Mouse (Mus musculus): ENCODE data around the gene Cyp2t4. TPM values are rescaled to one million over a fixed set of nuclear protein-coding genes. Genes with fewer than 3 reads are reported as not detected.

The Cyp2t4 gene
- 0.33 TPM in 1 of 2 replicates, not detected in the other for polyA plus RNA-seq (2015; fragmentation: Nextera tagmentation; extraction: Ambion mirVana)

DNA sequence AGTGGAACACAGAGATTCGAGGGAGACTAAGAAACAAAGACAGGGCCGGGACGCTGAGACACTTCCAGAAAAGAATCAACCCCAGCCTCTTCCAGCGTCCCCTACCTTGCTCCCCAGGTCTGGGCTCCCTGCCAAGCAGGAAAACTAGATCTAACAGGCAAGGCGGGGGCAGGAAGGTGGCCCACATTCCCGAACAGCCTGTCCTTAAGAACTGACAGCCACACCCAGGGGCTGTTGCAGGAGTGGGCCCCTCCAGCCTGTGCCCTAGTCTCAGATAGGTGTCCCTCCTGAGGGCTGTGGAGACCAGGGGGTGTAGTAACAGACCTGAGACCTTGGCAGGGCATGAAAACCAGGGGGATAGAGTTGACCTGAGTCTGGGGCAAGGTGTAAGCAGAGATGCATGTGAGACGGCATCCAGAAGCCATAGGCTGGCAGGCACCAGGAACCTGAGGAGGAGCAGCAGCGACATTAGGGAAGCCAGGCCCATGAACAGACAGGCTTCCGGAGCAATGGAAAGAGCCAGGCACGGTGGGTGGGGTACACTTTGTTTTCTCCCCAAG, at the start of gene Cyp2t4:
Gene Cyp2t4 (plus strand): TSS at position 510 of the 560 bp plus-strand sequence.
- Histone ChIP-seq H3K27ac (ENCODE audit: low read length) (no peak within 1 kb of the TSS), H3K9me3 (ENCODE audit: control insufficient read depth, low read length) (no peaks in the 10 kb centered on the region), H3K27me3 (replicated peaks; ENCODE audit: control insufficient read depth, insufficient read depth, low read length) (no peaks in the 10 kb centered on the region), H3K4me3 (replicated peaks; ENCODE audit: low read length) (no peak within 1 kb of the TSS), H3K36me3 (ENCODE audit: control insufficient read depth, insufficient read depth) (peaks cover 12% of the 10 kb centered on the region), H3K4me2 (ENCODE audit: low read length) (no peak within 1 kb of the TSS), H3K4me1 (replicated peaks; ENCODE audit: control insufficient read depth, insufficient read depth, low read length) (no peaks in the 10 kb centered on the region), H3K9ac (replicated peaks; ENCODE audit: low read depth, low read length) (no peak within 1 kb of the TSS)
- no peak for ATAC-seq
- WGBS = 65% methylated on average over 10 of the region's 10 CpGs

DNA sequence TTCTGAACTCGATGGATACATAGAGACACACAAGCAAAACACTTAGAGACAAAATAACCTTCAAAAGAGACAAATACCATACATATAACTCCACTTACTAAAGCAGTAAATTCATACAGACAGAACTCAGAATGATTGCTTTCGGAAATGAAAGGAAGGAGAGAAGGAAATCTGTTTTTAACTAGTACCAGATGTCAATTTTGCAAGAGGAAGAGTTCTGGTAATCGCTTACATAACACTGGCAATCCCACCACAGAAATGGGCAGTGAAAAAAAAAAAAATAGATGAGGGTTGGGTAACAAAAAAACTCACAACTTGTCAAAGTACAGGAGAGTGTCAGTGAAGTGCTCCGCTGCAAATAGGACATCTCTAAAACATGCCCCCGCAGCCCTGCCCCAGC, 48.6 kb upstream of the Cyp2t4 start:
- no peaks in the 10 kb centered on the region for H3K9me3 ChIP-seq (ENCODE audit: control insufficient read depth, low read length)
- no peak for ATAC-seq
- H3K27me3 ChIP-seq (replicated peaks; ENCODE audit: control insufficient read depth, insufficient read depth, low read length) = no peaks in the 10 kb centered on the region
- H3K4me1 ChIP-seq (replicated peaks; ENCODE audit: control insufficient read depth, insufficient read depth, low read length) = no peaks in the 10 kb centered on the region
- H3K9ac ChIP-seq (replicated peaks; ENCODE audit: low read depth, low read length) = no peak overlapping the region
- no peak overlapping the region for H3K27ac ChIP-seq (ENCODE audit: low read length)
- 85% methylated on average over 5 of the region's 5 CpGs for WGBS
- no peak overlapping the region for H3K4me2 ChIP-seq (ENCODE audit: low read length)
- H3K4me3 ChIP-seq (replicated peaks; ENCODE audit: low read length) = no peak overlapping the region
- no peaks in the 10 kb centered on the region for H3K36me3 ChIP-seq (ENCODE audit: control insufficient read depth, insufficient read depth)

DNA sequence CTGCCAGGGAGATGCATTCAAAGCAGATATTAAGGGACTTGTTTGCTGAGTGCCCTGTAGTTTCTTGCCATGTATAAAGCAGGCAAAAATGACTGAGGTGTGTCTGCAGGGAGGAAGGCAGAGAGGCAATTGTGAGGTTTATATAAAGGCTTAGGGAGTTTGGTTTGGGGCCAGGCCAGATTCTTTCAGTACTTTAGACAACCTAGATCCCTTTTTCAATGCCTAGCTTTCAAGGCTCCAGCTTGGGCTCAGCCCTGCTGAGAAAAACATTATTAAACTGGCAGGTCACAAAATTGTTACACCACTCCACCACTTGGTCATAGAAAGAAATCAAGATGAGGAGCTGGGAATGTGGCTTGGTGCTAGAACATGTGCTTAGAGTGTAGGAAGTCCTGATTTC, 43.2 kb upstream of the Cyp2t4 start:
- Histone ChIP-seq H3K9ac (replicated peaks; ENCODE audit: low read depth, low read length) (no peak overlapping the region), H3K27me3 (replicated peaks; ENCODE audit: control insufficient read depth, insufficient read depth, low read length) (no peaks in the 10 kb centered on the region), H3K36me3 (ENCODE audit: control insufficient read depth, insufficient read depth) (no peaks in the 10 kb centered on the region), H3K27ac (ENCODE audit: low read length) (no peak overlapping the region), H3K4me1 (replicated peaks; ENCODE audit: control insufficient read depth, insufficient read depth, low read length) (no peaks in the 10 kb centered on the region), H3K4me2 (ENCODE audit: low read length) (no peak overlapping the region), H3K4me3 (replicated peaks; ENCODE audit: low read length) (no peak overlapping the region), H3K9me3 (ENCODE audit: control insufficient read depth, low read length) (no peaks in the 10 kb centered on the region)
- no peak for ATAC-seq

DNA sequence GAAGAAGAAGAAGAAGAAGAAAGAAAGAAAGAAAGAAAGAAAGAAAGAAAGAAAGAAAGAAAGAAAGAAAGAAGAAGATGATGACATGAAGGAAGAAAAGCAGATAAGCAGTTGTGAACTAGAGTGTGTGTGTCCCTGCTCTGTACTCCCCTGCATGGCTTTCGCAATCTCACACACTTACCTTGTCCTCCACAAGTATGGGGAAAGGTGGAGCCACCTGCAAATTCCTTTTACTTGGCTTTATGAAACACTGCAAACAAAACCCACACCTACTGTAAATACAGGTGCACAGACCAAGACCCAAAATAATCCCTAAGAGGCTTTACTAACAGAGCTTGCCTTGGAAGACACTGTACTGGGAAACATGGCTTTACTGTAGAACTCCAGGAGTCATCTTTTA, 42.5 kb upstream of the Cyp2t4 start:
- no peak for ATAC-seq
- H3K36me3 ChIP-seq (ENCODE audit: control insufficient read depth, insufficient read depth) = no peaks in the 10 kb centered on the region
- H3K27ac ChIP-seq (ENCODE audit: low read length) = no peak overlapping the region

DNA sequence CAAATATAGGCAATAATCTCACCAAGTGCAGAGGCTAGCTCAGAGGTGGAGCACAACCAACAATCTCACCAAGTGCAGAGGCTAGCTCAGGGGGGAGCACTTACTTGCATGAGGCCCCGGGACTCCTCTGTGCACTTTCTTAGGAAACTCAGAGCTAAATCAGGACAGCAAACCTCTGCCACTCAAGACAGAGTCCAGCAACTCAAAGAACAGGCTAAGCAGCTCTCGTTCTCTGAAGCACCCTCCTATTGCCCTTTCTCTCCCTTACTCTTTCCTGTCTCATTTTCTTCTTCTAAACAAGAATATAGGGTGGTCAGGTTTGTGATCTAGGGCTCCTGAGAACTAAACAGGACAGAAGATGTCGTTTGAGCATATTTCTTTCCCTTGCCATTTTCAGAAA, 41.5 kb upstream of the Cyp2t4 start:
- WGBS = 69% methylated on average over 3 of the region's 3 CpGs
- H3K4me3 ChIP-seq (replicated peaks; ENCODE audit: low read length) = no peak overlapping the region
- no peak overlapping the region for H3K4me2 ChIP-seq (ENCODE audit: low read length)
- no peak for ATAC-seq
- H3K36me3 ChIP-seq (ENCODE audit: control insufficient read depth, insufficient read depth) = no peaks in the 10 kb centered on the region
- H3K9ac ChIP-seq (replicated peaks; ENCODE audit: low read depth, low read length) = no peak overlapping the region
- H3K9me3 ChIP-seq (ENCODE audit: control insufficient read depth, low read length) = no peaks in the 10 kb centered on the region
- H3K27me3 ChIP-seq (replicated peaks; ENCODE audit: control insufficient read depth, insufficient read depth, low read length) = no peaks in the 10 kb centered on the region
- H3K27ac ChIP-seq (ENCODE audit: low read length) = no peak overlapping the region
- no peaks in the 10 kb centered on the region for H3K4me1 ChIP-seq (replicated peaks; ENCODE audit: control insufficient read depth, insufficient read depth, low read length)

More for the DNA sequence above, 42.5 kb upstream of the Cyp2t4 start:
- Histone ChIP-seq H3K9ac (replicated peaks; ENCODE audit: low read depth, low read length) (no peak overlapping the region), H3K27me3 (replicated peaks; ENCODE audit: control insufficient read depth, insufficient read depth, low read length) (no peaks in the 10 kb centered on the region), H3K9me3 (ENCODE audit: control insufficient read depth, low read length) (no peaks in the 10 kb centered on the region), H3K4me3 (replicated peaks; ENCODE audit: low read length) (no peak overlapping the region), H3K4me2 (ENCODE audit: low read length) (no peak overlapping the region), H3K4me1 (replicated peaks; ENCODE audit: control insufficient read depth, insufficient read depth, low read length) (no peaks in the 10 kb centered on the region)
- WGBS = 82% methylated on average over 1 of the region's 1 CpGs

DNA sequence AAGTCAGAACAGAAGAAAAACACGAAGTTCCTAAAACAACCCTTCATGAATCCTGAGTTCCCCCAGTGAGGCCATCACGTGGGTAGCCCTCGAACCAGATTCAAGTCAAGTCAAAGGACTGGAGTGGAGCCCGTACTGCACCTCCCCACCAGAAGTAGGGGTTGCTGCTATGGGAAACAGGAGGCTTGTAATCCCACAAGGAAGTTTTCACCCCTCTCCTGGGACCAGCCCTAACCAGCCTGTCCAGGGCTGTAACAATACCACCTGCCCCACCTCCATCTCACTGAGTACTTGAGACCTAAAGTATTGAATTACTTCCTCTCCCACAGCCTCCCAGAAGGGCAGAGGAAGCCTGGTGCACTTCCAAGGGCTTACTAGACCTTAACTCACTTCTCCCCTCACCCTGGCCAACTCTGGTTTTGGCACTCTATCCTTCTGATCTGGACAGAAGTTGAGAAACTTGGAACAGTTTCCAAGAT, 35.4 kb upstream of the Cyp2t4 start:
- Histone ChIP-seq H3K4me3 (replicated peaks; ENCODE audit: low read length) (no peak overlapping the region), H3K27ac (ENCODE audit: low read length) (no peak overlapping the region), H3K36me3 (ENCODE audit: control insufficient read depth, insufficient read depth) (no peaks in the 10 kb centered on the region), H3K9me3 (ENCODE audit: control insufficient read depth, low read length) (no peaks in the 10 kb centered on the region), H3K9ac (replicated peaks; ENCODE audit: low read depth, low read length) (no peak overlapping the region), H3K27me3 (replicated peaks; ENCODE audit: control insufficient read depth, insufficient read depth, low read length) (no peaks in the 10 kb centered on the region; the same call in 1 of the 2 replicates), H3K4me1 (replicated peaks; ENCODE audit: control insufficient read depth, insufficient read depth, low read length) (no peaks in the 10 kb centered on the region), H3K4me2 (ENCODE audit: low read length) (no peak overlapping the region)
- no peak for ATAC-seq
- 75% methylated on average over 4 of the region's 4 CpGs for WGBS

DNA sequence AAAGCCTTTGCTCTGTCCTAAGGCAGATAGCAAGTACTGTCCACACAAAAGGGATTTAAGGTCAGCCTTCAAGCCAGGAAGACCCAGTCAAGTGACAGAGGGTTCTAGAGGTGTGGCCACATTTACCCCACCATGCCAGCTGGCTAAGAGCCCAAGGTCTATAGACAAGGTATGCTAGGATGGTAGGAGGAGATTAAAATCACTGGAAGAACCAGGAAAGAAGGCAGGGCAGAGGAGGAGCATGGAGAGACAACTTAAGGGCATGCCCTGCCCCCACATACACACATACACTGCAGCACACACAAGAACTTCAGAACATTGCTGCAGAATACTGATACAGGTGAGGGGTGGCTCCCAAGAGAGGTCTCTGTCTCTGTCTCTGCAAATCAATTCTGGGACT, 33.8 kb upstream of the Cyp2t4 start, which contains the start of gene Cyp2f2:
Gene Cyp2f2 (plus strand): TSS at position 234 of the 400 bp plus-strand sequence.
- Histone ChIP-seq H3K4me3 (replicated peaks; ENCODE audit: low read length) (no peak within 1 kb of the TSS), H3K27ac (ENCODE audit: low read length) (no peak within 1 kb of the TSS), H3K9ac (replicated peaks; ENCODE audit: low read depth, low read length) (no peak within 1 kb of the TSS), H3K4me2 (ENCODE audit: low read length) (no peak within 1 kb of the TSS), H3K27me3 (replicated peaks; ENCODE audit: control insufficient read depth, insufficient read depth, low read length) (no peaks in the 10 kb centered on the region; the same call in 1 of the 2 replicates), H3K36me3 (ENCODE audit: control insufficient read depth, insufficient read depth) (no peaks in the 10 kb centered on the region), H3K9me3 (ENCODE audit: control insufficient read depth, low read length) (no peaks in the 10 kb centered on the region), H3K4me1 (replicated peaks; ENCODE audit: control insufficient read depth, insufficient read depth, low read length) (no peaks in the 10 kb centered on the region)
- no peak for ATAC-seq

DNA sequence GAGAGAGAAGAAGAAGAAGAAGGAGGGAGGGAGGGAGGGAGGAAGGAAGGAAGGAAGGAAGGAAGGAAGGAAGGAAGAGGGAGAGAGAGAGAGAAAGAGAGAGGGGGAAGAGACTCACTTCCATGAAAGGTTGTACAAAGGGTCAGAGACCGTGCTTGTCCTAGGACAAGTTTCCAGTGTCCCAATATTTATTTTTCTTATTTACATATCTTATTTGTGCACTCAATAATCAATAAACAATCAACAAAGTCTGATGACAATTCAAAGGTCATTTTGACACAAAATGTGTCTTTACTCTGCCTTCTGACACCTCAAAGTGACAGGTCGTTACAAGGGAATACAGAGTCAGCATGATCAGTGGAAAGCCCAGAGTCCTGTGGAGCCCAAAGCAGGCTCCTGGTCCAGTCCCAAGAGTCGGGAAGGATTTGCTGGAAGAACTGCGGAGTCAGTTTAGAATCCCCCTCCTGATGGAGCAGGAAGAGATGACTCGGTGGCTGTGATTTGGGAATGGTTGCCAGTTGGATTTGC, 29.1 kb upstream of the Cyp2t4 start:
- no peak overlapping the region for H3K27ac ChIP-seq (ENCODE audit: low read length)
- WGBS = 77% methylated on average over 5 of the region's 5 CpGs

DNA sequence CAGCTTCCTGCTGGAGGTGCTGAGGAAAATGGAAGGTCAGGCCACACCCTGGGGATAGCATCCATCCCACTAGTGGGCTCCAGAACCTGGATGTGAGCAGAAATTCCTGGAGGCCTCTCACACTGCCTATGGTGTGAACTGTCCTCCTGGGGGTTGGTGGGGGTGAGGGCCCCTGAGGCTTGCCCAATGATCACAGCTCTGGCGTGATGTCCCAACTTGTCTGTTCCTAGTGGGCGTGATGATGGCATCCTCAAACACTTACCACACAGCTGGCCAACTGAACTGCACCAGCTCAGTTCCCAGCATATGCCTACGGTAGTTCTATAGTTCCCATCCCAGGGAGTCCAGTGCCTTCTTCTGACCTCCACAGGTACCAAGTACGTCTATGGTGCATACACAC, 28.5 kb upstream of the Cyp2t4 start:
- H3K4me1 ChIP-seq (replicated peaks; ENCODE audit: control insufficient read depth, insufficient read depth, low read length) = no peaks in the 10 kb centered on the region
- no peaks in the 10 kb centered on the region for H3K9me3 ChIP-seq (ENCODE audit: control insufficient read depth, low read length)
- ATAC-seq = no peak
- H3K9ac ChIP-seq (replicated peaks; ENCODE audit: low read depth, low read length) = no peak overlapping the region
- no peak overlapping the region for H3K4me3 ChIP-seq (replicated peaks; ENCODE audit: low read length)
- WGBS = 81% methylated on average over 4 of the region's 4 CpGs
- no peak overlapping the region for H3K27ac ChIP-seq (ENCODE audit: low read length)
- no peak overlapping the region for H3K4me2 ChIP-seq (ENCODE audit: low read length)
- no peaks in the 10 kb centered on the region for H3K36me3 ChIP-seq (ENCODE audit: control insufficient read depth, insufficient read depth)
- no peaks in the 10 kb centered on the region for H3K27me3 ChIP-seq (replicated peaks; ENCODE audit: control insufficient read depth, insufficient read depth, low read length)

More for the DNA sequence above, 29.1 kb upstream of the Cyp2t4 start:
- no peak overlapping the region for H3K9ac ChIP-seq (replicated peaks; ENCODE audit: low read depth, low read length)
- no peak overlapping the region for H3K4me3 ChIP-seq (replicated peaks; ENCODE audit: low read length)
- H3K4me1 ChIP-seq (replicated peaks; ENCODE audit: control insufficient read depth, insufficient read depth, low read length) = no peaks in the 10 kb centered on the region
- H3K27me3 ChIP-seq (replicated peaks; ENCODE audit: control insufficient read depth, insufficient read depth, low read length) = no peaks in the 10 kb centered on the region; the same call in 1 of the 2 replicates
- H3K4me2 ChIP-seq (ENCODE audit: low read length) = no peak overlapping the region
- H3K36me3 ChIP-seq (ENCODE audit: control insufficient read depth, insufficient read depth) = no peaks in the 10 kb centered on the region
- no peak for ATAC-seq
- no peaks in the 10 kb centered on the region for H3K9me3 ChIP-seq (ENCODE audit: control insufficient read depth, low read length)

All from forebrain, embryonic 16.5 days (tissue).